Comparison of ENCODE assay signal across 1 mouse cellular context in genomic region chr15:75265863-75266262, GRCm38 (mm10).
TF ChIP-seq lines count a peak whose summit lies in the region.

No protein-coding gene starts in this region.

TF ChIP-seq in CH12.LX, 34 proteins besides CTCF, POLR2A, EP300 and RAD21:
- TF ChIP-seq MAFK (IDR thresholded peaks at IDR 0.05; ENCODE audit: insufficient replicate concordance, low read length) (no peak), SMC3 (IDR thresholded peaks at IDR 0.05; ENCODE audit: low read depth, low read length) (peak; percentile 39; the same call in 1 of the 2 replicates), MXI1 (IDR thresholded peaks at IDR 0.05; ENCODE audit: low read depth, low read length) (no peak)
